In genomic region chr8:120279418-120279817, GRCm38 (mm10) we compare ENCODE assay signal across 12 mouse cellular contexts. TPM values are rescaled to one million over a fixed set of nuclear protein-coding genes. Genes with fewer than 3 reads are reported as not detected.
DNase-seq lines count a peak whose midpoint lies in the region; ATAC-seq and TF ChIP-seq lines count a peak whose summit lies in the region.
"Had no signal": no experiment of that assay in that cellular context is flagged by ENCODE, and none has a peak within 500 bp of the region (broad histone marks: within the 10 kb centered on the region; RNA-seq: fewer than 3 reads in every experiment).

No protein-coding gene starts in this region.

- H3K9ac ChIP-seq in liver, adult 2 months (ENCODE audit: low read depth, low read length), result no peak overlapping the region
- no peak overlapping the region for H3K9ac ChIP-seq in liver, embryonic 12.5 days
- H3K9ac ChIP-seq in intestine, embryonic 16.5 days (ENCODE audit: low read depth, low read length), result no peak overlapping the region

- TF ChIP-seq POLR2A in liver, adult 2 months (IDR thresholded peaks at IDR 0.05; ENCODE audit: extremely low read depth, insufficient read depth, low read length), result no peak

- no peaks in the 10 kb centered on the region for H3K9me3 ChIP-seq in liver, embryonic 12.5 days (replicated peaks)
- H3K9me3 ChIP-seq in intestine, embryonic 16.5 days (ENCODE audit: control insufficient read depth, low read length), result no peaks in the 10 kb centered on the region
- H3K9me3 ChIP-seq: hindbrain, embryonic 10.5 days had no signal

- no peak overlapping the region for H3K4me3 ChIP-seq in gastrocnemius, adult 2 months
- H3K4me3 ChIP-seq in liver, adult 2 months (ENCODE audit: insufficient read depth, low read depth, low read length), result no peak overlapping the region
- H3K4me3 ChIP-seq in liver, embryonic 12.5 days, result no peak overlapping the region
- no peak overlapping the region for H3K4me3 ChIP-seq in intestine, embryonic 16.5 days (ENCODE audit: low read length)
- H3K4me3 ChIP-seq: hindbrain, embryonic 10.5 days had no signal

- no peak overlapping the region for H3K27ac ChIP-seq in gastrocnemius, adult 2 months
- no peak overlapping the region for H3K27ac ChIP-seq in liver, adult 2 months (replicated peaks; ENCODE audit: insufficient read depth, low read depth, low read length)
- no peak overlapping the region for H3K27ac ChIP-seq in liver, embryonic 12.5 days
- peak overlapping the region; percentile 5; the same call in 1 of the 2 replicates for H3K27ac ChIP-seq in intestine, embryonic 16.5 days (ENCODE audit: low read length)

- 68% methylated on average over 8 of the region's 8 CpGs for WGBS in liver, adult 2 months
- WGBS in liver, embryonic 12.5 days (ENCODE audit: insufficient replicate concordance), result 78% methylated on average over 8 of the region's 8 CpGs
- WGBS in intestine, embryonic 16.5 days, result 68% methylated on average over 8 of the region's 8 CpGs

- DNase-seq in gastrocnemius, adult 2 months, result peak; percentile 35
- DNase-seq in gastrocnemius, postnatal 14 days, result no peak
- peak; percentile 48 for DNase-seq in liver, adult 2 months (ENCODE audit: extremely low read depth, low read depth, low spot score)
- peak; percentile 25 for DNase-seq in NIH3T3 (ENCODE audit: low read depth)
- DNase-seq in urinary bladder, adult 18-20 months (ENCODE audit: low spot score in 2 of 2), result no peak
- DNase-seq: gastrocnemius, postnatal 10 days; lung, postnatal 14 days; thymus, postnatal 14 days had no signal

- intact Hi-C loops in gastrocnemius, adult 2 months (cut with DNase I), result no loop called here
- intact Hi-C loops in gastrocnemius, postnatal 14 days (cut with DNase I; ENCODE audit: low total_unique reads), result loop anchor here (10.0 kb wide), 1 partner anchor 95 kb away; no protein-coding TSS in a partner anchor

- H3K4me1 ChIP-seq in liver, adult 2 months (ENCODE audit: control insufficient read depth, insufficient read depth, low read length), result peaks cover 4% of the 10 kb centered on the region; the same call in 1 of the 2 replicates
- H3K4me1 ChIP-seq in liver, embryonic 12.5 days, result peaks cover 77% of the 10 kb centered on the region
- peaks cover 66% of the 10 kb centered on the region for H3K4me1 ChIP-seq in intestine, embryonic 16.5 days (ENCODE audit: control insufficient read depth, insufficient read depth, low read length)

- H3K4me2 ChIP-seq in liver, embryonic 12.5 days, result no peak overlapping the region
- H3K4me2 ChIP-seq in intestine, embryonic 16.5 days (ENCODE audit: low read depth, low read length), result no peak overlapping the region

- H3K27me3 ChIP-seq in liver, adult 2 months (ENCODE audit: control insufficient read depth, insufficient read depth, low read length), result no peaks in the 10 kb centered on the region
- peaks cover 59% of the 10 kb centered on the region for H3K27me3 ChIP-seq in liver, embryonic 12.5 days (replicated peaks)
- H3K27me3 ChIP-seq in intestine, embryonic 16.5 days (replicated peaks; ENCODE audit: control insufficient read depth, insufficient read depth, low read length), result no peaks in the 10 kb centered on the region

- H3K79me2 ChIP-seq in liver, adult 2 months (ENCODE audit: control insufficient read depth, insufficient read depth, low read length), result no peaks in the 10 kb centered on the region

- TF ChIP-seq CTCF in gastrocnemius, adult 2 months (IDR thresholded peaks at IDR 0.05), result no peak
- no peak for TF ChIP-seq CTCF in liver, adult 2 months (IDR thresholded peaks at IDR 0.05; ENCODE audit: low read depth, low read length)

- ATAC-seq in liver, embryonic 12.5 days, result no peak
- ATAC-seq in intestine, embryonic 16.5 days, result no peak
- ATAC-seq in activated CD4-positive, CD25-positive, alpha-beta regulatory T cell, adult 4 months, result no peak

- no peaks in the 10 kb centered on the region for H3K36me3 ChIP-seq in liver, adult 2 months (ENCODE audit: control insufficient read depth, insufficient read depth, low read length)
- H3K36me3 ChIP-seq in liver, embryonic 12.5 days, result no peaks in the 10 kb centered on the region
- no peaks in the 10 kb centered on the region for H3K36me3 ChIP-seq in intestine, embryonic 16.5 days (ENCODE audit: control insufficient read depth, insufficient read depth, low read length)
- H3K36me3 ChIP-seq: hindbrain, embryonic 10.5 days had no signal

RNA-seq across cellular contexts. Expression of gene Gse1, which starts 51.2 kb away (rescaled TPM):
- 10 to 100 TPM; 26.5 to 37.3 TPM for total RNA-seq in gastrocnemius, adult 2 months (2021)
- total RNA-seq in gastrocnemius, postnatal 14 days (2021), result 10 to 100 TPM; 22.7 to 28.7 TPM
- 2.6 and 3.6 TPM in 2 replicates for total RNA-seq in liver, adult 2 months (2014; rRNA removed)
- polyA plus RNA-seq in liver, adult 2 months (2012; rRNA removed), result 8.5 and 10.0 TPM in 2 replicates
- 14.5 and 15.9 TPM in 2 replicates for polyA plus RNA-seq in liver, embryonic 12.5 days (2016; fragmentation: Nextera tagmentation; extraction: Ambion mirVana)
- polyA plus RNA-seq in intestine, embryonic 16.5 days (2015; fragmentation: Nextera tagmentation; extraction: Ambion mirVana), result 7.3 and 8.3 TPM in 2 replicates
- 1 to 10 TPM; 2.9 to 4.1 TPM for polyA plus RNA-seq in activated CD4-positive, CD25-positive, alpha-beta regulatory T cell, adult 4 months (2017; shearing (Covaris generic))

Comparison
In these comparisons a context has a peak if more than half of its experiments do, and no peak if none do; other contexts are left out.
1. DNase-seq: peak in gastrocnemius, adult 2 months (single experiment), liver, adult 2 months (single experiment) and NIH3T3 (single experiment); none in gastrocnemius, postnatal 14 days (single experiment) and urinary bladder, adult 18-20 months (0 of 2).